Mouse (Mus musculus): ENCODE results near the gene Accs.
A peak's percentile ranks its signal among the peaks of the same experiment; 100 is the strongest.

Accs gene

DNA sequence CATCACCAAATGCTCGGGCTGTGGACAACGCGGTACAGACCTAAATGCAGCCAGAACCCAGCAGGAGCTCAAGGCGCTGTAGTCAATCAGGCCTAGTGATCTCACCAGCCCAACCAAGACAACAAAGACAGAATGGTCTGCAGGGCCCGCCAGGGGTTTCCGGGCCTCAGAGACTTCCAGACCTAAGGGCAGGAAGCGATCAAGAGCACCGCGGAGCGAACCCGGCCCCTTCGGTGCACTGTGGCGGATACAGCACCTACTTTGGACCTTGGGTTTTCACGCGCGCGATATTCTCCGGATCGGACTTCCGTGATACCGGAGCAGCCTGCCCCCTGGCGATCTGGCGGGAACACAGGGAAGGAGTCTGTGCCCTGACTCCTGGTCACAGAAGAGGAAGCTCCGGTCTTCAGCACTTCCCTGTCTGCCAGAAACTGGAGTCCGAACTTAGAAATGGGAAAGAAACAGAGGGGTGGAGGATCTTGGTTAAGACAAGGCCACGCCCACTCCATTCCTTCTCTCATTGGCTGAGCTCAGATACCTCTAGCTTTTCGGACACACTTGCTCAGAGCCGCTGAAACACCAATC, at the start of gene Accs:
Accs (minus strand) TSS at position 439 of the 585 bp plus-strand sequence.
- peak; percentile 30 for DNase-seq (ENCODE audit: low read depth, low spot score)

DNA sequence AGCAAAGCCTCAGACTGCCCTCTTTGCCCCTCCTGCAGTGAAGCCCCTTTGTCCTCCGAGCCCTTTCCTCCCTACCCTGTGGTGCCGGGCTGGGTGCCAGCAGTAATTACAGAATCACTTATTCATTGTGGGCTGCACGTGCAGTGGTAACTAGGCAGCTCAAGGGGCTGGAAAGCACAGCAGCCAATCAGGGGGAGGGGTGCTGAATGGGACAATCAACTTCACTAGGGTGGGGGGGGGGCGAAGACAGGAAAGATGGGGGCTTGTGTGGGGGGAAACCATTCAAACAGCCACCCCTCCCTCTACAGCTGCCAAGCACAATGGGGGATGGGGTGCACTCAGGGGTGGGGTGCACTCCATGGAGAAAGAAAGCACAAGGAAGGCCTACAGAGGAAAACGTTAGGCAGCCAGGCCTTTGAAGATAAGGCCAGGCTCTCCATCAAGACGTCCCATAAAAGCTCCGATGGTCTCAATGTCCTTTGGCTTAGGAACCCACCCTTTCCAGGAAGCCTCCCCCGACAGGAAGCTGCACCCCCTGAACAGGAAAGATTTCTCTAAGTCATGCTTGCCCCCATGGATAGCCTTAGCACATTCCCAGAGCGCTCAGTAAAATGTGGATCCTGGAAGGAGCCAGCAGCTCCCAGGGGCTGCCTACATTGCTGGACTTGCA, 42.0 kb upstream of the Accs start:
- peak; percentile 49 for DNase-seq (ENCODE audit: low read depth, low spot score)

DNA sequence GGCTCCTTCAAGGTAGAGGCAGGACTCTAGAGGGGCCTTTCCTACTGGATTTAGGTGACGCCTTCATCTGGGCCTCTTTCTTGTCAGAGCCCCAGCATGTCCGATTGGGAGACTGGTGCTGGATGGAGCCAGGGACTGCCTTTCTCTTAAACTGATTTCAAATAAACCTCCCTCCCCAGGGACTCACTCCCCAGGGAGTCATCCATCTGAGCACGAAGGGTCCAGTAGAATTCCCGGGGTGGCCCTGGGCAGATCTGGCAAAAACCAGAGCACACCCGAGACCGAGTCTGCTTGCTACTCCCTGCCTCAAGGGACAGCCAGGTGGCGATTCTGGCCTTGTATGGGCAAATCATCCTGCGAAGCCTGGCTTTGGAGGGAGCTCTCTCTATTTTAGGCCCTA, 40.4 kb upstream of the Accs start:
- DNase-seq (ENCODE audit: low read depth, low spot score): no peak

DNA sequence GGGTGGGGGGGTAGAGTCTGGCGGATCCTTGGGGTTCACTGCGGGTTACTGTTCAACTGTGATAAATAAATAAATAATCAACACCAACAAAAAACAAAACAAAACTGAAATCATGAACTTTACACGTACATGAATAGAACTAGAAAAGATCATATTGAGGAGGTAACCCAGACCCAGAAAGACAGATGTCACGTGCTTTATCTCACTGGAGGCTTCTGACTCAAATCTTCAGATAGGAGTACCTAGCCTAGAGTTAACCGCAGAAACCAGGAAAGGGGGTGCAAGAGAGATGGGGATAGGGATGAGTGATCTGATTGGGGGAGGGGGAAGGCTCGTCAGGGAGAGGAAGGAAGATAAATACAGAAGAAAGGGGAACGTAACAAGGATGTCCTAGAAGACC, 39.3 kb upstream of the Accs start:
- no peak for DNase-seq (ENCODE audit: low read depth, low spot score)

DNA sequence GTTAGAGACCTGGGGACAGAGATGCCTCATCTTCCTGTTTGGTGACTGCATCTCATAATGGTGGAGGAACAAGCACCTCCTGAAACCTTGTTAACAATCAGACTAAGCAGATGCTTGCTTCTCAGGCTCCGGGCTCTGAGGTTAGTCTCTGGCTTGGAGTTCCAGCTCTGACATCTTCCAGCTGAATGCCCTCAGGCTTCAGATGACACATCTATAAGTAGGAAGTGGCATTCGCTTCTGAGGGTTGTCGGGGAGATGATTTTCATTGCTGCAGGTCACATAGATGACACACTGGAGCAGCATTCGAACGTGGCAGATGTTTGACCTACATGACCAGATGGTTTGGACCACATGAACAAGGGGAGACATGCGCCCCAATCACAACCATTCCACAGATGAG, 38.6 kb upstream of the Accs start:
- DNase-seq (ENCODE audit: low read depth, low spot score): no peak

DNA sequence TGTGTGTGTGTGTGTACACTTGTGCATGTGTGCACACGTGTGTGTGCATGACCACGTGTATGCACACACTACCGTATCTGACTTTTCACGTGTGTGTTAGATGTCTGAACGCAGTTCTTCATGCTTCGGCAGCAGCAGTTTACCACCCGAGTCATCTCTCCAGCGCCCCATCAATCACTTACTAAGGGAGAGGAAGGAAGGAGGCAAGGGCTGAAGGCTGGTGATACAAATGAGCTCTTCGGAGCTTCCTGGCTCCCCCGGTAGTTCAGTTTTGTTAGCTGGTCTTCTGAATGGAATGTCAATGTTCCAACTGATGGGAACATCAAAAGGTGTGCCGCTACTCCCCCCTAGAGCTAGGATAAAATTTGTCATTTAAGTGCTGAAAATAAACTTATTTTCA, 37.5 kb upstream of the Accs start:
- no peak for DNase-seq (ENCODE audit: low read depth, low spot score)

DNA sequence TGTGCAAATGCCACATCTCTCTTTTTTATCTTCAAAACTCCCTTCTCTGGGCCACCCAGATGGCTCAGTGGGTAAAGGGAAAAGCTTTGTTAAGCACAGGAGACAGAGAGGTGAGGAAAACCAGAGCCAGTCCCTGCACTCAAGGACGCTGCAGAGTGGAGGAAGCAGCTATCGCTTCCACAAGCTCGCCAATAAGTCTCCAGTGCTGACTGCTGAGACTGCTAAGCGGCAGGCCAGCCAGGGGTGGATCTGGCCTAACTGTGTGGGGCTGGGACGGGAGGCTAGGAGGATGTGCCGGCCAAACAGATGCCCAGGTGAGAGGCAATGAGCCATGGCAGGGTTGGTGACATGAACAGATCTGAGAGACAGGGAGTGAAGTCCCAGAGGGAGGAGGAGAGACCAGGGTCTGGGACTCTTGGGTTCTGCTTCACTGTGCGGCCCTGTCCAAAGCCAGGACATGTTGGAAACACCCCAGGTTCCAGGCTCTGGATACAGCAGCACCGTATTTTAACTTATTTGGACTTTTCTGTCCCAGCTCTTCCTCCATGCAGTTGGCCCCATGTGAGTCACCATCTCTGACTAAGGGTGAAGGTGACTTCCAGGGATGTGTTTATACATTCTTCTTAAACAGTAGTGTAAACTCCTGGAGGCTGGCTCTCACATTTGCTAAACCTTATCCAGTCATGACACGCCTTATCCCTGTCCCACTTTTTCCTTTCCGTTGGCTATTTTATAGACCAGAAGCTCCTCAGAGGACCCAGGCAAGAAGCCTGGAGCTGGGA, 36.5 kb upstream of the Accs start:
- no peak for DNase-seq (ENCODE audit: low read depth, low spot score)

DNA sequence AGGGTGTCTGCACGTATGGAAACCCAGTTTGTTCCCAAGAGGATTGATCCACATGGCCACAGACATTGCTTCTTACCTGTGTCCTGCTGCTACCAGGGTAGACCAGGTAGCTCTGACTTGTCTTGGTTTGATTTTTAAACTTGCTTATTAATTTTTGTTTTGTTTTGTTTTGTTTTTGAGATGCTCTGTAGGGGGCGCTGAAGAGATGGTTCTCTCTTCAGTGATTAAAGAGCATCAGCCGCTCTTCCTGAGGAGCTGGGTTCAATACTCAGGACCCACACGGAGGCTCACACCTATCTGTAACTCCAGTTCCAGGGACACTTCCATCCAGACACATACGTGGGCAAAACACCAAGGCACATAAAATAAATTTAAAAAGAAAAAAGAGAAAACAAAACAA, 33.3 kb upstream of the Accs start:
- no peak for DNase-seq (ENCODE audit: low read depth, low spot score)

DNA sequence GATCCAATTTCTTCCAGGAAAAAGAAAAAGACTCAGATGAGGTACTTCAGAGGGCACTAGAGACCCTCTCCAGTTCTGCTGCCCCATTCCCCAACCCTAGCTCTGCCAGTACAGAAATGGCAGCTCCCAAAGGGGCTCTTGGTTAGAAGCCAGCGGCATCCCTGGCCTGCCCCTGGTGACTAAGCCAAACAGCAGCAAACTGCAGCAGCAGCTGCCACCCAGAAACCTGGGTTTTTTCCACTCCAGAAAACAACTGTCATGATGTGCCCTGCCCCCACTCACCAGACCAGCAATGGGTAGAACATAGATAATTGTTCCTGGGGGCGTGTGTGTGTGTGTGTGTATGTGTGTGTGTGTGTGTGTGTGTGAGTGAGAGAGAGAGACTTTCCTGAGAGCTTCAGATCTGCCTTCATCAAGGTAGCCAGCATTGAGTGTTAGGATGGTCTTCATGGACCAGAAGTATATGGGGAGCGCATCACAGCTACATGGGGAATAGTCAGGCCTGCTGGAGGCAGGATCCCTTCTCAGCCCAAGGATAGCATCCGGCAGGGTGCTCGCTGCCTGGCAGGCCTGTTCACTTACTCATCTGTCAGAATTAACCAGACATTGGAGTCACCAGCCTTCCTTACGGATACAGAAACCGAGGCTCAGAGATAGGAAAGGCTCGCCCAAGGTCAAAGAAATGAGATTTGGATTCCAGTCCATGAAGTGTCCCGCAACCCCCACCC, 32.1 kb upstream of the Accs start:
- no peak for DNase-seq (ENCODE audit: low read depth, low spot score)

DNA sequence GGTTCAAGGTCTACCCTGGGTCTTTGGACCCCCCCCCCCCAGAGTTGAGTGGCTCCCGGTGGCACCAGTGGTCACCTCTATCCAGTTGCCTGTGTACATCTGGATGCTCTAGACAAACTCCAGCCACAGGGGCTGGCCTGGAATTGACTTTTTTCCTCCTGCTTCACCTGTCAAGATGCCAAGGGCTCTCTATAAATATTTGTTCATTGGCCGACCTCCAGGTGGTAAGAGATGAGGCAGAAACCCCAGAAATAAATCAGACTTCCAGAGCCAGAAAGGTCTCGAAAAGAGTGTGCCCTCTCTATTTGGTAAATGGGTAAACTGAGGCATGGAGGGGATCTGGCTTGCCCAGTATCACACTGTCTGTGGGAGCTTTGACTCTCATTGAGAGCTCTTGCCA, 31.2 kb upstream of the Accs start:
- DNase-seq (ENCODE audit: low read depth, low spot score): no peak

DNA sequence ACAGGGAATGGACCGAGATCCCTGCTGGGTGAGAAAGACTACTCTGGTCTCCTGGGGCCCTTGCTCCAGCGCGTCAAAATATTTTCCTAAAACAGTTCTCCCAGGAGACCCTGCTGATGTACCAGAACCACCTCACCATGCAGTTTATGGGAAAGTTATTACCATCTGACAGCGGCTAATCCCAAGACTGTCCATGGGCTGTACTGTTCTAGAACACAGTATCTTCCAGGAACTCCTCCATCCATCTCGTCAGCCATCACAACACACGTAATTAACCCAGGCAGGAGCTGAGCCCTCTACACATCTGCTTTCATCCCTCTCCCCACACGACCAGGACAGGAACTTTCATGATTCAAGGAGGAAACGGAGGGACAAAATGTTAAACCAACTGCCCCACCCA, 30.7 kb upstream of the Accs start:
- no peak for DNase-seq (ENCODE audit: low read depth, low spot score)

DNA sequence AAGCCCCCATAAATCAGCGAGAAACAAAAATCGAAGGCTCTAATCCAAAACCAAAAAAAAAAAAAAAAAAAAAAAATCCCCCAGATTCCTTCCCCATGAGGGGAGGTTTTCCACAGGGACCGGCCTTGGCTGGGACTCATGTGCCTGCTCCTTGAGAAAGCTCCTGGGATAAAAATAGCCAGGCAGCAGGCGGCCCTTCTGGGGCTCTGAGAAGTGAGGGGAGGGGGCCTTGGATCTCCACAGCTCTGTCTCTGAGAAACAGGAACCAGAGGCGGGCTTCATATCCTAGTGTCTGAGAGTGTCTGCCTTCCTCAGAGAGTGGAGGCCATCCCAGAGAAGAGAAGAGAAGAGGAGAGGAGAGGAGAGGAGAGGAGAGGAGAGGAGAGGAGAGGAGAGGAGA, 27.3 kb upstream of the Accs start:
- no peak for DNase-seq (ENCODE audit: low read depth, low spot score)

DNA sequence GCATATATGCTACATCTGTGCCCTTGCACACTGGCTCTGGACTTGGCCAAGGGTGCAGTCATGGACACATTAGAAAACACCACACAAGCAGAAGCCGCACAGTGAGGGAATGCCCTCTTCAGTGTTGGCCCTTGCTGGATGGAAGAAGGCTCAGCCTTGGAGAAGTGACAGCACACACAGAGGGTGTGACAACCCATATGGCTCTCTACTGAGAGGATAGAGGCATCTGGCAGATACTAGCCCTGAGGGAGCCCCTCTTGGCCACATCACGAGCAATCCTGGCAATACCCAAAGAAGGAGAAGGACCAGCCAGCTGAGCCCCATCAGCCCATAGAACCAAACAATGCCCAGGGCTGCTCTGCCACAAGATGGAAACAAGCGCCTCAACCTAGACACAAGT, 24.9 kb upstream of the Accs start:
- DNase-seq (ENCODE audit: low read depth, low spot score): no peak

DNA sequence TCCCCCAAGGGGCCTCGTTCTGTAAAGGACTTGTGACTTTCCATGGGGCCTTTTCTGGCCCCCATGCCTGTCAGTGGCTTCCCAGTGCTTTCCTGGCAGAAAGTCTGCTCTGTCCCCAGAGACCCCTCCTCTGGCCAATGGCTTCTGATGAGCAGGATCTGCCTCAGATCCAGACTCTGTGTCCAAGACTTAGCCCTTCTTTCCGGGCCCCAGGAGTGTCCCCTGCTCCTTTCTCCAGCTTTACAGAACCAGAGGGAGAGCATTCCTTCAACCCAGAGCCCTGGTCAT, 24.4 kb upstream of the Accs start:
- DNase-seq (ENCODE audit: low read depth, low spot score): no peak

DNA sequence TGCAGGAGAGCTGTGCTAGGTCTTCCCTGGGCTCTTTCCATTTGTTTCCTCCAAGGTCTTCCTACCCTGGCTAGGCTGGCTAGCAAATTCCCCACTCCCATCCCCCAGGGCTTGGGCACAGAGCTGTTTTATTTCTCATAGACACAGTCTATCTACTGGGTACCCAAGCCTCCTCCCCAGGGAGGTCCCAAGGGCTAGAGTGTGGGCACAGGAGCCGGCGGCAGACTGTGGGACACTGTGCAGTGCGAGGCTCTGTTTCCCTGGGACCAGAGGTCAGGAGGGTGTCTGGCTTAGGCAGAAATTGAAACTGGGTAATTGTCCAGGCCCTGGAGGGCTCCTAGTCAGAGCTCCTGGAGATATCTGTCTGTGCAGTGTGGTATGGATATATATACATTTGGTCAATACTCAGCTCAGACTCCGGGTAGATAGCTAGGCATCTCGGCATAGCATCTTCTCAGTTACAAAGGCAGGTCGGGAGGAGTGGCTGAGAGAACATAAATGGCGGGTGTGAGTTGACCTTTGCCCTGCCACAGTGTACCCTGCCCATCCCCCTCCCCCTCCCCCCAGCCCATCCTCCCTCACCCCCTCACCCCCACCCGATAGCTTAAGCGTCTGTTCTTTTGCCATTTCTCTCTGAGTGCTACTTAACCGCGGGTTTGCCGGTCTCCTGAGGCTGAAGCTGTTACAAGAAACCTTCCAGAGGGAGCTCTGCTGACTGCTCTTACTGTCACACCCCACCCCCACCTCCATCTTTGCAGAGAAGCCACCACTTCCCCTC, 23.9 kb upstream of the Accs start:
- no peak for DNase-seq (ENCODE audit: low read depth, low spot score)

DNA sequence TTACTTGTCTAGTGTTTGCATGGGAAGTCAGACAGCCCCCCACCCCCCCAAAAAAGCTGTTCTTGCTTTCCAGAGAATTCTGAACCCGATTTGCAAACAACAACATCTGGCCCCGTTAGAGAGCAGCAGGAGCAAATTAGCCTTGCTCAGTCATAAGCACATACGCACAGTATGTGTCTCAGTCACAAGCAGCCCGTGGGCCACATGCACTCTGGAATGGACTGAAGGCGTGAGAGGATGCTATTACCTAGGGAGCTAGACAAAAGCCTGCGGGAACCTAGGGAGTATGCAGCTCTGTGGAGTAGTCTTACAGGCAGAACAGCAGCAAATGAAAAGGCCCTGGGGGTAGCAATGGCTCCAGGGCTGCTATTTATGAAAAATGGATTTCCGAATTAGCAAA, 22.5 kb upstream of the Accs start:
- DNase-seq (ENCODE audit: low read depth, low spot score): no peak

DNA sequence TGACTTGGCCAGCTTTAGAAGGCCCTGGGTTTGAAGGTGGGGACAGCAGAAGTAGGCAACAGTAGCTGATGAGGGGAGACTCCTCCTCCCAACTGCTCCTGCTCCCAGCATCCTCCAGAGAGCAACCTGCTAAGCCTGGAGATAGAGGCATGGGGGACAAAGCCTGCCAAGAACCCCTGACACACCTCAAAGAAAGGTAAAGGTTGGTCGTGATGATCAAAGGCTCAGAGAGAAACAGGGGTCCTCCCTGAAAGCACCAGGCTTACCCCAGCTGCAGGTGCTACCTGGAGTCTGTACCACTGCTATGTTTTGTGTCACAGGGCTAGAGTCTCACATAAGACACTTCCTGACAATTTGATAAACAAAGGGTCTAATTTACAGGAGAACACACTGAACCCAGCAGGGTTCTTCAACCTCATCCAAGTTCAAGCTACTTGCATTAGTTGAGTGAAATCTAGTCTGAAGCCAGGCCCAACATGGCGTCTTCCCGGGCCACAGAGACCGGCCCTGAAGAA, 21.7 kb upstream of the Accs start:
- DNase-seq (ENCODE audit: low read depth, low spot score): no peak

DNA sequence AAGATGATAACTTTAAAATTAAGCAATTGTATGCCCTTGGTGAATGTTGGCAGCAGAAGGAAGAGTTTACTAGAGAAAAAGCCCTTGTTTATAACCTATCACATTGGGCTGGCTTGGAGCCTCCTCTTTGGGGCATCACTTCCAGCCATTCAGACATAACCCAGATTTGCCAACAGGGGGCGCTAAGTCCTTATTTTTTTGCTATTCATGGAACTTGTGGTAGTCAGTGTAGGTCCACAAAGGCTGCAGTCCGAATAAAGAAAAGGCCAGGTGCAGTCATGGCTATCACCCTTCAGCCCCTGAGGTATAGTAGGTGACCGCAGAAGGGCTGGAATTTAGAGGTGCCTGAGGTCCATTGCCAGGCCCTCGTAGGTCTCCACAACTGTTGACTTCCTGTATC, 21.1 kb upstream of the Accs start:
- DNase-seq (ENCODE audit: low read depth, low spot score): peak; percentile 54

DNA sequence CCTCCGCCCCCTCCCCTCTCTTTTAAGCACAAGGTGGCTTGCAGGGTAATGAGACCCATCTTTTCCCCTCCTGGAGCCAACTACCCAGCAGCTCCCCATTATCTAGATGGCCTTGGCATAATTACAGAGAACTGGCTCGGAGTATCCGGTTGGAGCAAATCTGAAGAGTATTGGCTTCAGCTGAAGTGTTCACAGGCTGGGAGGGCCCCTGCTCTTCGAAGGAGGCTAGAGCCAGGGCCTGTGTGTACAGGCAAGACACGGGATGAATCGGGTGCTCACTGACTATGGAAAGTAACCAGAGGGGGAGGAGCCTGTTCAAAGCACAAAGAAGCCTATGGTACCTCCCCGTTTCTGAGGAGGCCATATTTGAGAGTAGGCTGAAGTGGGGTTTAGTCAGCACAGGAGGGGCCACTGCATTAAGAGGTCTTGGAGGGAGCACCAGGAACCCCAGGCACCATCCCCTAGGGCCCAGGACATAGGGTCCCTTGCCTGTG, 19.4 kb upstream of the Accs start, which contains the start of gene Accsl:
Accsl (minus strand) TSS at position 51 of the 494 bp plus-strand sequence.
- no peak for DNase-seq (ENCODE audit: low read depth, low spot score)

DNA sequence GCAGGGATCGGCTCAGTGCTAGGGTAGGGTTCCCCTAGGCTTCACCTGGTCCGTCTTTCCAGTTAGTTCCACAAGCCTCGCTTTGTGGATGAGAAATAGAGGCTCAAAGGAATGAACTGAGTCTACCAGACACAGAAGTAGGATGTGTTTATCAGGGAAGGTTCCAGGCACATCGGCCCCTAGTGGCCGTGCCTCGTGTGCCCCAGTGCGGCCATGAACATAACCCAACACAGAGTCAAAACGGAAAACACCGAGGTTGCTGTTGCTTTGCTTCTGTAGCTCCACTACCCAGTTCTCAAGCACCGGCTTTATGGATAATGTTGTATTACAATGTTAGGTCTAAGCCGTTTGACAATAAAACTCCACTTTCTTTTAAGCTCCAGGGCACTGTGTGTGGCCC, 18.8 kb upstream of the Accs start:
- no peak for DNase-seq (ENCODE audit: low read depth, low spot score)

DNA sequence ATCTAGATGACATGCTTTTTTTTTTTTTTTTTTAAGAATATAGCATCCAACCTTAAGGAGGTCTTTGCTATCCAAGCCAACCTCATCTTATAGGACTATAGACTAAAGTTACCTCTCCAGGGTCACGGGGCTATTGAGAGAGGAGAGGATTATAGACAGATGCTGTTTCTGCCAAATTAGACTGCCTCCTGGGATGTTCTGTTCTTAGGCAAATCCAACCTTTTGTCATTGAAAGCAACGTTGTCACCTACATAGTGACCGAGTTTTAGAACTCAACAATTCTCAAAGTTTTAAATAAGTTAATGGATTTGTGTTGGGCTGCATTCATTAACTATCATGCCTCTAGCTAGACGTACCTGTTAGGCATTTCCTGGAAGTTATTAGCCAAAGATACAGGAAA, 13.5 kb upstream of the Accs start:
- DNase-seq (ENCODE audit: low read depth, low spot score): no peak

Measured in retina, postnatal 7 days (tissue).